Mouse (Mus musculus) MEL (cell line): Measurements from ENCODE around the gene Rln3. TPM values are rescaled to one million over a fixed set of nuclear protein-coding genes. Genes with fewer than 3 reads are reported as not detected.

Experiments
- DNase-seq: peaks from one replicate; pipeline ENCODE4 v3.0.0; 2011; ENCODE audit warnings: low read depth, low spot score
- H3K27ac ChIP-seq: 2 replicates; pipeline ENCODE4 v1.5.1; 2012; ENCODE audit warnings: low read depth, mild to moderate bottlenecking, control low read depth, low read length, moderate library complexity; ENCODE audit not compliant: control insufficient read depth
- H3K27me3 ChIP-seq, 2 experiments: fragments of 150-350 bp in 1 of 2; sonication (generic) in 1 of 2; 2 replicates each; pipeline ENCODE4 v1.6.1; 2012; ENCODE audit warnings: low read length in 2 of 2, mild to moderate bottlenecking in 2 of 2, improper control_type of control experiment in 1 of 2, moderate library complexity in 1 of 2; ENCODE audit not compliant: insufficient read depth in 2 of 2, control insufficient read depth in 1 of 2
- H3K36me3 ChIP-seq, 2 experiments: 2 replicates each; pipeline ENCODE4 v1.6.1; 2012 to 2014; ENCODE audit warnings: low read length in 2 of 2, improper control_type of control experiment in 1 of 2, inconsistent platforms in 1 of 2, mild to moderate bottlenecking in 1 of 2; ENCODE audit not compliant: insufficient read depth in 2 of 2, control insufficient read depth in 1 of 2
- H3K4me1 ChIP-seq, 2 experiments: fragments of 150-350 bp in 1 of 2; sonication (generic) in 1 of 2; 2 replicates each; pipeline ENCODE4 v1.6.1; 2012; ENCODE audit warnings: low read length in 2 of 2, improper control_type of control experiment in 1 of 2, mild to moderate bottlenecking in 1 of 2; ENCODE audit not compliant: insufficient read depth in 2 of 2, control insufficient read depth in 1 of 2
- H3K4me3 ChIP-seq, 2 experiments: fragments of 150-350 bp in 1 of 2; sonication (generic) in 1 of 2; 2 replicates each; pipeline ENCODE4 v1.5.1; 2012; ENCODE audit warnings: low read depth in 2 of 2, low read length in 2 of 2, mild to moderate bottlenecking in 2 of 2, moderate library complexity in 2 of 2, control low read depth in 1 of 2, improper control_type of control experiment in 1 of 2; ENCODE audit not compliant: control insufficient read depth in 1 of 2, insufficient read depth in 1 of 2
- H3K79me2 ChIP-seq: 2 replicates; pipeline ENCODE4 v1.6.1; 2012; ENCODE audit warnings: mild to moderate bottlenecking, low read length, moderate library complexity; ENCODE audit not compliant: control insufficient read depth, poor library complexity, insufficient read depth
- H3K9ac ChIP-seq: 2 replicates; pipeline ENCODE4 v1.6.1; 2012; ENCODE audit warnings: low read depth, mild to moderate bottlenecking, control low read depth, low read length, moderate library complexity; ENCODE audit not compliant: control insufficient read depth, poor library complexity, severe bottlenecking
- H3K9me3 ChIP-seq: fragments of 150-350 bp; sonication (generic); replicated peaks from 2 replicates; pipeline ENCODE4 v1.6.1; 2012; ENCODE audit warnings: mild to moderate bottlenecking, low read length, improper control_type of control experiment, moderate library complexity; ENCODE audit not compliant: insufficient read depth
- CHD2 ChIP-seq: IDR thresholded peaks from 2 replicates; pipeline ENCODE4 v1.6.1; 2011; ENCODE audit warnings: low read length, improper control_type of control experiment
- CTCF ChIP-seq, 3 experiments: IDR thresholded peaks in 2 of 3; conservative IDR thresholded peaks in 1 of 3; 2 replicates each; pipeline ENCODE4 v1.5.1; 2011 to 2012; ENCODE audit warnings: low read length in 3 of 3, low read depth in 2 of 3, mild to moderate bottlenecking in 2 of 3, improper control_type of control experiment in 1 of 3, inconsistent platforms in 1 of 3, mixed read lengths in 1 of 3, moderate library complexity in 1 of 3; ENCODE audit not compliant: control insufficient read depth in 1 of 3, insufficient read depth in 1 of 3, poor library complexity in 1 of 3, severe bottlenecking in 1 of 3
- EP300 ChIP-seq, 2 experiments: IDR thresholded peaks; 2 replicates each; pipeline ENCODE4 v1.6.1; 2011; ENCODE audit warnings: improper control_type of control experiment in 2 of 2, low read length in 2 of 2, low read depth in 1 of 2, mild to moderate bottlenecking in 1 of 2
- GABPA ChIP-seq: IDR thresholded peaks from 2 replicates; pipeline ENCODE4 v1.6.1; 2012; ENCODE audit warnings: low read depth, mild to moderate bottlenecking, inconsistent platforms, low read length, improper control_type of control experiment, moderate library complexity
- GATA1 ChIP-seq: IDR thresholded peaks from 2 replicates; pipeline ENCODE4 v1.6.1; 2011; ENCODE audit warnings: low read depth, low read length, improper control_type of control experiment
- HCFC1 ChIP-seq: IDR thresholded peaks from 2 replicates; pipeline ENCODE4 v1.6.1; 2012; ENCODE audit warnings: low read depth, mild to moderate bottlenecking, inconsistent platforms, low read length, improper control_type of control experiment, moderate library complexity
- KAT2A ChIP-seq: conservative IDR thresholded peaks from 2 replicates; pipeline ENCODE4 v1.6.1; 2012; ENCODE audit warnings: low read depth, low read length, improper control_type of control experiment, inconsistent platforms
- MAFK ChIP-seq: IDR thresholded peaks from 2 replicates; pipeline ENCODE4 v1.6.1; 2011; ENCODE audit warnings: low read depth, mild to moderate bottlenecking, low read length, improper control_type of control experiment, borderline replicate concordance
- MAX ChIP-seq: IDR thresholded peaks from 2 replicates; pipeline ENCODE4 v1.6.1; 2011; ENCODE audit warnings: low read length, improper control_type of control experiment
- MAZ ChIP-seq: IDR thresholded peaks from 2 replicates; pipeline ENCODE4 v1.6.1; 2012; ENCODE audit warnings: low read depth, mild to moderate bottlenecking, inconsistent platforms, low read length, improper control_type of control experiment
- MXI1 ChIP-seq: IDR thresholded peaks from 2 replicates; pipeline ENCODE4 v1.6.1; 2011; ENCODE audit warnings: mild to moderate bottlenecking, low read depth, low read length, improper control_type of control experiment
- MYC ChIP-seq: IDR thresholded peaks from 2 replicates; pipeline ENCODE4 v1.6.1; 2011; ENCODE audit warnings: low read depth, mild to moderate bottlenecking, low read length, improper control_type of control experiment, moderate library complexity
- NELFE ChIP-seq: IDR thresholded peaks from 2 replicates; pipeline ENCODE4 v1.6.1; 2011; ENCODE audit warnings: low read depth, low read length, improper control_type of control experiment
- NRF1 ChIP-seq: IDR thresholded peaks from 2 replicates; pipeline ENCODE4 v1.6.1; 2014; ENCODE audit warnings: low read depth, mild to moderate bottlenecking, inconsistent platforms, low read length, improper control_type of control experiment, moderate library complexity; ENCODE audit not compliant: poor library complexity, insufficient read depth, severe bottlenecking
- POLR2A ChIP-seq, 2 experiments: IDR thresholded peaks; 2 replicates each; pipeline ENCODE4 v1.6.1; 2011 to 2012; ENCODE audit warnings: low read length in 2 of 2, mild to moderate bottlenecking in 2 of 2, control low read depth in 1 of 2, improper control_type of control experiment in 1 of 2, low read depth in 1 of 2, moderate library complexity in 1 of 2; ENCODE audit not compliant: control insufficient read depth in 1 of 2, insufficient read depth in 1 of 2, poor library complexity in 1 of 2
- POLR2AphosphoS2 ChIP-seq: IDR thresholded peaks from 2 replicates; pipeline ENCODE4 v1.6.1; 2011; ENCODE audit warnings: low read length, improper control_type of control experiment
- SIN3A ChIP-seq: IDR thresholded peaks from 2 replicates; pipeline ENCODE4 v1.6.1; 2012; ENCODE audit warnings: low read length, improper control_type of control experiment, inconsistent platforms
- SMC3 ChIP-seq: IDR thresholded peaks from 2 replicates; pipeline ENCODE4 v1.6.1; 2011; ENCODE audit warnings: low read depth, low read length, improper control_type of control experiment
- TAL1 ChIP-seq: IDR thresholded peaks from 2 replicates; pipeline ENCODE4 v1.6.1; 2012; ENCODE audit warnings: mild to moderate bottlenecking, inconsistent platforms, low read length, moderate library complexity, mixed read lengths
- TBP ChIP-seq: IDR thresholded peaks from 2 replicates; pipeline ENCODE4 v1.8.0; 2011; ENCODE audit warnings: low read depth, low read length, improper control_type of control experiment
- ZMIZ1 ChIP-seq: IDR thresholded peaks from 2 replicates; pipeline ENCODE4 v1.6.1; 2012; ENCODE audit warnings: low read depth, mild to moderate bottlenecking, inconsistent platforms, low read length, improper control_type of control experiment, moderate library complexity
- ZNF384 ChIP-seq: IDR thresholded peaks from 2 replicates; pipeline ENCODE4 v1.6.1; 2012; ENCODE audit warnings: low read depth, mild to moderate bottlenecking, inconsistent platforms, low read length, improper control_type of control experiment
- polyA plus RNA-seq, 2 experiments: library from polyadenylated mRNA; stranded (reverse) in 1 of 2; unstranded in 1 of 2; fragments of >175 nt in 1 of 2; fragments of >200 nt in 1 of 2; gene quantifications; 2 replicates each; pipeline versions ENCODE4 v1.2.1 to v1.2.4; 2012; ENCODE audit warnings: low replicate concordance in 2 of 2, low read depth in 1 of 2; ENCODE audit not compliant: insufficient read length in 2 of 2, insufficient read depth in 1 of 2, missing spikeins in 1 of 2
- total RNA-seq: library from RNA; depleted of rRNA; stranded (reverse); fragments of 300-350 nt; gene quantifications from 2 replicates; pipeline ENCODE4 v1.2.3, GENCODE M21; 2012

Gene Rln3
- total and polyA plus RNA-seq, 3 experiments, result not detected

DNA sequence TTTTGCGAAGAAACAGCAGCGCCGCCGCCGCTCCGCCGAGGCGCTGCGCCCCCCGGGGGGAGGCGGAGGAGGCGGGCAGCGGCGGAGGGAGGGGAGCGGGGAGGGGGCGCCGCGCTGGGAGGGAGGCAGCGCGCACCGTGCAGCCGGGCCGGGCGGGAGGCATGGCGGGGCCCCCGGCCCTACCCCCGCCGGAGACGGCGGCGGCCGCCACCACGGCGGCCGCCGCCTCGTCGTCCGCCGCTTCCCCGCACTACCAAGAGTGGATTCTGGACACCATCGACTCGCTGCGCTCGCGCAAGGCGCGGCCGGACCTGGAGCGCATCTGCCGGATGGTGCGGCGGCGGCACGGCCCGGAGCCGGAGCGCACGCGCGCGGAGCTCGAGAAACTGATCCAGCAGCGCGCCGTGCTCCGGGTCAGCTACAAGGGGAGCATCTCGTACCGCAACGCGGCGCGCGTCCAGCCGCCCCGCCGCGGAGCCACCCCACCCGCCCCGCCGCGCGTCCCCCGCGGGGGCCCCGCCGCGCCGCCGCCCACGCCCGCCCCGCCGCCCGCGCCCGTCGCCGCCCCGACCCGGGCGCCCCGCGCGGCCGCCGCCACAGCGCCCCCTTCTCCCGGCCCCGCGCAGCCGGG is 47.2 kb downstream of the Rln3 start, which contains the start of gene Samd1:
Samd1 (plus strand) TSS at position 162 of the 631 bp plus-strand sequence.
- DNase-seq, result peak; percentile 58
- H3K36me3 ChIP-seq, result peaks cover 3 to 9% of the 10 kb centered on the region in 2 experiments; a peak in 2 of 4 replicates

DNA sequence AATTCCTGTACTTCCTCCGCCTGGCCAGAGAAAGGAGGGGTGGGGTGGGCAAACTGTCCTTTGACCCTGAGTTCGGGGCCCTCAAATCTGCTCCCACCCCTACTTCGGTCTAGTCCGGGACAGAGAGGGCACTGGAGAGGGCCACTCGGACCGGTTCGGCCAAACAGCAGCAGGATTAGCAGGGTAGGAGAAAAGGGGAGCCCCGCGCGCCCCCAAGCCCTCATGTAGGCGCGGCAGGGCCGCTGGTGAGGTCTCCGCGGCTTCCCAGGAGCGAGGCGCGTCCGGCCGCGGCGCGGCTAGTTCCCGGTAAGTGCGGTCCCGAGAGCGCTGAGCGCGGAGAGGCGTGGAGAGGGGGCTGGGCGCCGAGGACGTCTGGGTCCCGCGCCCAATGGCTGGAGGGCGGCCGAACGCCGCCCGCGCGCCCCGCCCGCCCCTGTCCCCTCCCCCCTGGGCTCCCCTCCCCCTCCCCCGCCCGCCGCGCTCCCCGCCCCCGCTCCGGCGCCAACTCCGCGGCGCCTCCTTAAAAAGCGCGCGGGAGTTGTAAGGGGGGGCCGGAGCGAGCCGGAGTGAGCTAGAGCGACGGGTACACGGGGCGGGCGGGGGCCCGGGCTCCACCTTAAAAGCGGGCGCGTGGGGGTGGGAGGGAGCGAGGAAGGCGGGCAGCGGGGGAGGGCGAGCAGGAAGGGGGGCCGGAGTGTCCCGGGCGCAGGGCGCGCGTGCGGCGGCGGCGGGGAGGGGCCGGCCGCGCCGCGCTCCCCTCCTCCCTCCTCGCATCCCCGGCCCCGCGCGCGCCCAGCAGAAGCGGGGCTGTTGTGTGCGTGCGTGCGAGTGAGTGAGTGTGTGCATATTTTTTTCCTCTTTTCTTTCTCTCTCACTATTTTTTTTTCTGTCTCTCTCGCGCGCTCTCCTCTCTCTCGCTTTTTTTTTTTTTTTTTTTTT is 48.0 kb downstream of the Rln3 start:
- peak overlapping the region; percentile 91 for H3K27ac ChIP-seq
- peaks cover 20% of the 10 kb centered on the region for H3K79me2 ChIP-seq
- H3K9ac ChIP-seq, result peak overlapping the region; percentile 97
- H3K4me3 ChIP-seq, result peak overlapping the region; percentile 83 to 98
- peaks cover 4 to 20% of the 10 kb centered on the region in 2 experiments for H3K4me1 ChIP-seq
- peak; percentile 93 for DNase-seq
- no peaks in the 10 kb centered on the region for H3K9me3 ChIP-seq
- peak; percentile 95 for TF ChIP-seq MAZ
- TF ChIP-seq HCFC1, result peak; percentile 49; the same call in 1 of the 2 replicates
- TF ChIP-seq GABPA, result no peak
- 0 out of 6 replicates have a peak, but pooled peaks of 1 of the 3 experiments have one; percentile 3 for TF ChIP-seq CTCF (IDR thresholded peaks at IDR 0.05 in 2 of 3, conservative IDR thresholded peaks at IDR 0.05 in 1 of 3; ENCODE audit: control insufficient read depth in 1 of 3, insufficient read depth in 1 of 3, low read depth in 2 of 3, low read length in 3 of 3, poor library complexity in 1 of 3, severe bottlenecking in 1 of 3)
- TF ChIP-seq TBP, result peak; percentile 47; the same call in 1 of the 2 replicates
- no peak; the same call in 1 of the 2 replicates for TF ChIP-seq KAT2A
- peak in 1 of 2 experiments; percentile 18; a peak in 2 of 4 replicates for TF ChIP-seq EP300 (IDR thresholded peaks at IDR 0.05; ENCODE audit: low read depth in 1 of 2, low read length in 2 of 2)
- peak; percentile 71; the same call in 1 of the 2 replicates for TF ChIP-seq ZMIZ1
- no peak for TF ChIP-seq GATA1
- peak; percentile 87; the same call in 1 of the 2 replicates for TF ChIP-seq POLR2AphosphoS2
- TF ChIP-seq MXI1, result 0 out of 2 replicates have a peak, but pooled peaks have one; percentile 36
- peak; percentile 52 for TF ChIP-seq SIN3A
- 0 out of 2 replicates have a peak, but pooled peaks have one; percentile 22 for TF ChIP-seq MYC
- no peak for TF ChIP-seq SMC3
- TF ChIP-seq MAX, result no peak
- peak; percentile 90 for TF ChIP-seq ZNF384
- TF ChIP-seq NELFE, result peak; percentile 87
- peak; percentile 74 to 89 for TF ChIP-seq POLR2A (IDR thresholded peaks at IDR 0.05; ENCODE audit: control insufficient read depth in 1 of 2, insufficient read depth in 1 of 2, low read depth in 1 of 2, low read length in 2 of 2, poor library complexity in 1 of 2)
- peaks cover 3 to 12% of the 10 kb centered on the region in 2 experiments; a peak in 2 of 4 replicates for H3K36me3 ChIP-seq
- H3K27me3 ChIP-seq, result no peaks in the 10 kb centered on the region

More for the DNA sequence above, 47.2 kb downstream of the Rln3 start, which contains the start of gene Samd1:
- peaks cover 4 to 16% of the 10 kb centered on the region in 2 experiments for H3K4me1 ChIP-seq
- H3K27me3 ChIP-seq, result no peaks in the 10 kb centered on the region
- peak within 1 kb of the TSS; percentile 83 to 98 for H3K4me3 ChIP-seq
- H3K9ac ChIP-seq, result peak within 1 kb of the TSS; percentile 97
- peak within 1 kb of the TSS; percentile 91 for H3K27ac ChIP-seq
- TF ChIP-seq MYC, result no peak
- no peak for TF ChIP-seq MAFK
- TF ChIP-seq SMC3, result no peak
- TF ChIP-seq MXI1, result 0 out of 2 replicates have a peak, but pooled peaks have one; percentile 13
- no peak for TF ChIP-seq CTCF (IDR thresholded peaks at IDR 0.05 in 2 of 3, conservative IDR thresholded peaks at IDR 0.05 in 1 of 3; ENCODE audit: control insufficient read depth in 1 of 3, insufficient read depth in 1 of 3, low read depth in 2 of 3, low read length in 3 of 3, poor library complexity in 1 of 3, severe bottlenecking in 1 of 3)
- TF ChIP-seq ZNF384, result no peak
- TF ChIP-seq TAL1, result no peak
- peak; percentile 61 for TF ChIP-seq NRF1
- TF ChIP-seq CHD2, result no peak
- TF ChIP-seq GATA1, result no peak
- TF ChIP-seq KAT2A, result no peak
- TF ChIP-seq SIN3A, result 0 out of 2 replicates have a peak, but pooled peaks have one; percentile 5
- peaks cover 20% of the 10 kb centered on the region for H3K79me2 ChIP-seq
- no peaks in the 10 kb centered on the region for H3K9me3 ChIP-seq
